Mouse (Mus musculus): ENCODE results near the gene Egfem1.

The Egfem1 gene

DNA sequence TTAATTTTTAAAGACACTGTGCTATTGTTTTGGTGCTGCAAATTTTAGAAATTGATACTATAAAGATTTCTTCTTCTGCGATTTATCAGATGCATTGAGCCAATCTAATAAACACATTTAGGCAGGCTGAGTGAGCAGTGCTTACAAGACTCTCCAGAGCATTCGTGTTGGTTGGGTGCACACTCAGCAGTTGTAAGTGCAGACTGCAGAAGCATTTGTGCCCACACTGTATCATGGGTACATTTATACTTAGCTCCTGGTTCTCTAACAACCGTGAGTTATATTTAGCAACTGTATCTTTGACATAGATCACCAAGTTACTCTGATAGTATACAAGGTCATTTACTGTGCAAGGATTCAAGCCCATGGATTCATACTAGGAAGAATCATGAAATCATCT, 264.0 kb downstream of the Egfem1 start:
- no peak for DNase-seq

DNA sequence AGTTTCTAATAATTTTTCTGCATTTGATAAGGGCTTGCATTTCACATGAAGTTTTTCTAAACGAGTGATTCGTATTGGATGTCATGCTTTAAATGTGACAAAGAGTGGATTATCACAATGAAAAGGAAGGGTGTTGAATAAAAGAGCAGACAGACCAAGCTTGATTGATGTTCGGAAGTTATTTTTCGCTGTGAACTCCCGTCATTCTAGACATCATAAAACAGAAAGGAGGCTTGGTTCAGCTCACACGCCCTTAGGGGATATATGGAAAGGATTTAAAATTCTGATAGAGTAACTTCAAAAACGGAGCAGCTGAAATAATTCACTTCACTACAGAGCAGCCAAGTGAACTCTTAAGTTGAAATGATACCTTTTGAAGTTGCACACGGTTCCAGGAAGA, 285.1 kb downstream of the Egfem1 start:
- DNase-seq, result no peak

DNA sequence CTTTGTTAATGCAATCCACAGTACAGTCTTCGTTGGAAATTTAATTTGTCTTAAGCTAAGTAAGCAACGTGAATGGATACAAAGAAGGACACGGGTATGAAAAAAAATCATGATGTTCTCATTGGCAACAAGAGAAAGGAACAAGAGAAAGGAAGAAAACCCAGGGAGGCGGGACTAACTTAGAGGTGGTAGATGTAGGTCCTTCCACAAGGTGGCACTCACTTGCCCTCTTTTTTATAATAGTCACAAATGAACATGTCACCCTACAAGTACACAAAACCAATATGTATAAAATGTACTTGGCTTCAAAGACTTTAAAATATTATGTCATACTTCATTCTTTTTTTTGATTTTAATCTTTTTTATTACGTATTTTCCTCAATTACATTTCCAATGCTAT, 288.7 kb downstream of the Egfem1 start:
- DNase-seq, result no peak

DNA sequence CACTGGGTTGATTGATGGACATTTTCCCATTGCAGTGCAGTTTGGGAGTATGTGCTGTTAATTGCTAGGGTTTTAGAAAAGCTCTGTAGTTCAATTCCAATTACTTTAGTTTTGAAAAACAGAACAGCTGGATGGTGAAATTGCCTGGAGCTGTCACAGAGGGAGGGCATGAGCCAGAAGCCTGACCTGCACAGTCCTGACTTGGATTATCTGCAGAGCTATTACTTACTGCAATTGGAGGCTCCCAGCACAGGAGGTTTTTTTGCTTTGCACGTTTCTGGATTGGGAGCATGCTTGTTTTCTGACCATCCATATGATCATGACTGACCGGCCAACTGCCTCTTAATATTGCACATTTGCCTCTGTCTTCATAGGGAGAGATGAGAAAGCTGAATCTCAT, 299.4 kb downstream of the Egfem1 start:
- no peak for DNase-seq

DNA sequence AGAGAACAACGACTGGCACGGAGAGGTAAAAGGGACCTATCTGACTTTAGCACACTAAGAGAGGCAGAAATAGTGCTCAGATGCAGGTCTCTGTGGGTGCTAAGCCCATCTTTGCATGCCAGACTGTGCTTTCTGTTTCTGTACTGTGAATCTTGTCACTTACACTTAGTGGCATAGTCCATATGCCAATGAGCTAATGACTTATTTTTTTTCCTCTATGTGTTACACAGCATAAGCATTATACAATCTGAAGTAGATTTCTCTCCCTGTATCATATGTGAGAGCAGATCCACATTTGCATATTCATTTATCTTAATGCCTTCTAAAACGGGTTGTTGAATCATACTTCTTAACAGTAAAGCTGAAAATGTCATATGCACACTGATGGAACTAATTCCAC, 317.2 kb downstream of the Egfem1 start:
- DNase-seq, result peak; percentile 16

DNA sequence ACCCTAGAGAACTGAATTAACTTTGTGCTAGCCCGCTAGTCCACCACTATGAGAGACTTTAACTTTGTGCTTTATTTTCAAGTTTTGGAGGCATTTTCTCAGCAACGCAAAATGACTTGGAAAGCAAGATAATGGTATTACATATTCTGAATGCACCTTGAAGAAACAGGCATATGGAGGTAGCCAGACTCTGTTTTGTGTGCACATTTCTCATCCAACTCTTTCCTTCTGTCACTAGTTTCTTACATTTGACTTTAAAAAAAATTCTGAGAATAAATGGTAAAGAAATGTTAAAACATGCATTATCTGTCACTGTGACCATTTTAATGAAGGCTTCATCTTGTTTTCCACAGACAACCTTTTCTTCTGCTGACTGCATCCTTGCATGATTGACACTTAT, 339.8 kb downstream of the Egfem1 start:
- DNase-seq, result no peak

DNA sequence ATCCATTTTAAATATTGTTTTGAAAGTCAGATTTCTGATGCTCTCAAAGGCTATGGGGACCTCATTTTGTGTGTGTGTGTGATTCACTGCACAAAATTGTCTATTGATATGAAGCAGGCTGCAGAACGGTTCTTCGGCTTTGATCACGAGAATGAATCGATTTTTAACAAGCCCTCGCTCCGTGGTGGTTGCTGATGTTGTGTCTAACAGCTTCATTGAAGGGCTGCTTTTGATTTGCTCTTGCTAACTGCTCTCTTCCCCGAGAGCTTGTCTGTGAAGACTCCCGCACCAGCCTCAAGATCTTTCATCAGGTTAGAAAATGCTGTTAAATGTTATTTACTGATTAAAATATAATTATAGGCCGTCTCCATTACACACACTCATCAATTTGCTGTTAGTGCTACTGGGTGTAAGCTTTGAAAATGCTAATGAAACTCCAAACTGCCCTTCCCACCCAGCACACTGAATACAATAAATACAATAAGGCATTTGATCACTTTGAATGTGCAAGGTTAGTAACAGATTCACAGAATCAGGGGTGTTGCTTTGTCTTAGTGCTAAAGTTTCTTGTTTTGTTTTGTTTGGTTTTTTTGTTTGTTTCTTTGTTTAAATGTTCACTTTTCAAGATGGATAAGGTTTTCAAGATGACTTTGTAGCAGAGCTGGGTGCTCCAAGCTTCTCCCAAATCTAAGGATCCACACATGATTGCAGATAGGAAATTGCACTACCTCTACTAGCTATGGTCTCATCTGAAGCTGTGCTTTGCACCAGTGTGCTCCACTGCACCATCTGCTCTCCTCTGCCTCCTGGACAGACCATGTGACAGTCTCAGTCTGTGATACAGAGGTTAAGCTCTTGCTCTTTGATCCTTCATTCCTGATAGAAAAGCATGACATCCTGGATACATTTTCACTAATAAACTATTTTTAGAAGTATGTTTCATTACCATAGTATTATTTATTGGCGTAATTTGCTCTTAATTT, 350.6 kb downstream of the Egfem1 start:
- DNase-seq, result no peak

DNA sequence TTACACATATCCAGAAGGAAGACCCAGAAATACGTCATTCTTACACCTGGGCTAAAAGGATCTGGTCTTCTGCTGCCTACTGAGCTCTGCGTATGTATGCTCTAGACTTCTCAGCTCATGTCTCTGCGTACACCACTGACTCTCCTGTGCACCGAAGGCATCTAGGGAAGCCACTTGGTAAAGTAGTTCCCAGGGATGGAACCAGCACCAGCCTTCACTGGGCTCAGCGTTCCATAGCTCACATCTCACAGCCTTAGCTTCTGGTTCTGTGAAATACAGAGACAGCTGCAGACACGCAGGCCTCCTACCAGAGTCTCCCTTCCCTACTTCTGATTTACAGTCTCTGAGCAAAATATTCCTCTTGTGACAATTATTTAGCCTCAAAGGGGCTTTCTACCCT, 361.2 kb downstream of the Egfem1 start:
- DNase-seq, result no peak

DNA sequence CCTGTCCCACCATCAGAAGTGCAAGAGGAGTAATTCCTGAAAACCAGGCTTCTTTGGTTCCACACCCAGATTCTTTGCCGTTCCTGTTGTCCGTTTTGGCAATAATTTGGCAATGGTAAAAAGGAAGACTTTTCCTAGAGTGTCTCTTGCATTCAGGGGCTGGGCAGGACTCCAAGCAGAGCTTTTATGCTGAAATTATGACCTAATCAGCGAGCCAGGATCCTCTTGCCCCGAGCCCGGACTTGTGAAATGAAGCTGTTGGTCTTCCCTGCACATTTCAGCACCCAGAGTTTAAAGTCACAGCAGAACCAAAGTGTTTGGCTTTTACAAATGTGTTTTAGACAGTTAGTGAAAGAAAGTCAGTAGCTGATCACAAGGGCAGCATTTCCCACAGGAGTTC, 362.8 kb downstream of the Egfem1 start:
- no peak for DNase-seq

DNA sequence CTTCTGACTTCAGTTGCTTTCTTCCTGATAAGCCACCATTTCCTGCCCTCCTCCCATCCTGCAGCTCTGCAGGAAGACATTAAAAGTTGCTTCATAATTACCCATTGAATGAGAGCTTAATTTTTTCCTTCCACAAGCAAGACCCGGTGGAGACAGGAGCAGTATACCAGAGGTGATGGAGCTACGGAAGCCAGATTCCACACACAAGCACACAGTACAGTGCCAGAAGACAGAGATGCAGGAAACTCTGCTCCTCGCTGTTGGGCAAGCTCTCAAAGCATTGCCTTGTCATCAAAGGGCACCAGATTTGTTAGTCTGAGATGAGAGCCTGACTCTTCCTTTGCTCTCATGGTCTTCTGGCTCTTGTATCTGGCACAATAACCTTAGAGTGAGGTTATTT, 364.3 kb downstream of the Egfem1 start:
- DNase-seq, result no peak

DNA sequence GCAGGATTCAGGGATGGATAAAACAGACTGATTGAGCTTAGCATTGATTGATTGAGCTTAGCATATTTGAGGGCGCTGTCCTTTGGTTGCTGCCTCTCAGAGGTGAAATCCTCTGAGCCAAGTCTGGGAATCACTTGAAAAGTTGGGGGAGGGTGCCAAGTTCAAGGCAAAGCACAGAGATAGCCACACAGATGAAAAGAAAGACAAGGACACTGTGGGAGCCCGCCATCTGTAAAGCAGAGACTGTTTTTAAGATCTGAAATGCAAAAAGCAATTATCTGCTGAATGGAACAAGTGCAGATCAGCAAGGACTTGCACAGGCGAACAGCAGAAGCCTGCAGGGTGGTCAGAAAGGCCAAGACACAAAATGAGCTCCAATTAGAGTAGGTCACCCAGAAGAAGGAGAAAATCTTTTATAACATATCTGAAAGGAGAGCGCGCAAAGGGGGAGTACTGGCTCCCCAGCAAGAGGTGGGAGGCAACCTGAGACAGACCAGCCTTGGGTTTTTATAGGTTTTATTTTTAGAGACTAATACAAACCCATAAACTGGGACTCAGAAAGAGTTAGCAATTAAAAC, 367.1 kb downstream of the Egfem1 start:
- no peak for DNase-seq

DNA sequence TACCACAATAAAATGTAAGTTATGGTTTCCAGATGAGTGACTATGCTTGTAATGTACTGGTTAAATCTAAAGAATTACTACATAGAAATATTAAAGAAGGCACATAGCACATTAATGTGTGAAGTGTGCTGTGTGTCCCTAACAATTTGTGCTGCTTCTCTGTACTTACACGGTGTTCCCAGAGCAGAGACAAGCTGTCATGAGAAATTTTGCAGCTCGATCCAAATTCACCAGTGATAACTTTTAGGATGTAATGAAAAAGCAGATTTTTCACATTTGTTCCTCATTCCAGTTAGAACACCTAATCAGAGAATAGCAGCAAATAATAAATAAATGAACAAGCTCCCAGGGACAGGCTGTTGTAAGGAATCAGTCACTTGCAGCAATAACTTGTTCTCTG, 416.4 kb downstream of the Egfem1 start:
- no peak for DNase-seq

DNA sequence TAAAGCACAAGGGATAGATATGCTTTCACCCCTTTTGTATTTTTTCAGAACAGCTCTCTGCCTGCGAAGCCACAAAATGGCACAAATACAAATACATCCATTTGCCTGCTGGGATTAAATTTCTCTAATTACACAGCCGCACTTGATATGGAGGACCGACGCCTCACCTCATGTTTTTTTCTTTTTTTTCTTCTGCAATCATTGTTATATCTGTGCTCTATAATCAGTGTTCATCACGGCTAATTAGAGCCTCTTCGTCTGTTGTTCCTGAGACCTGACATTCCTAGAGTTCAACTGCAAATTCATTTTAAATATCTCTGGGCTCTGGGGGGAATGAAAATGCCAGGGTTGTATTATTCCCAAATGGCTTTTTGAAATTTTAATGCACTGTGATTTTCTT, 417.4 kb downstream of the Egfem1 start:
- DNase-seq, result no peak

DNA sequence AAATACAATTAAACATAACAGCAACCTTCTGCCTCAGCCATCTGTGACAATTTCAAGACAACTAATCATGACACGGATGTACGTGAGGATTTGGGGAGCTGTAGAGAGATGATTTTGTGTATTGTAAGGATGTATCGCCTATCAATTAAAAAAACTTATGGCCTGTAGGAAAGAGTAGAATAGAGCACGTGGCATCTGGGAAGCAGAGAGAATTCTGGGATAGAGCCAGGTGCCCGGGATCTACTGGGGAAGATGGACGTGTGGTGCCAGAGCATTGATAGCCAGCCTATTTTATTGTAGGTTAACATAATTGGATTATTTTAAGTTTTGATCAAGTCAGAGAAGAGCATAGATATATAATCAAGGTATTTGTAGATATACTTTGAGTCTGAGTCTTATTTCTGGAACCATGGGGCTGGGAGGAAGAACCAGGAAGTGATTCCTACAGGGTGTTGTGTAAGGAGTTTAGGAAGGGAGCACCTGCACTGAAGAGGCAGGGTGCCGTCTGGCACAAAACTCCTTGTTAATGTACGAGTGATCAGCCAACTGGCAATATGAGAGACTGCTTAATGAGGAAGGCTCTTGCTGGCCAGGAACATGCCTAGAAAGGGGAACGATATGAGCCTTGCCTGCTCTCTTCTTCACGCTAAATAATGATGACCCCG, 443.6 kb downstream of the Egfem1 start:
- no peak for DNase-seq

DNA sequence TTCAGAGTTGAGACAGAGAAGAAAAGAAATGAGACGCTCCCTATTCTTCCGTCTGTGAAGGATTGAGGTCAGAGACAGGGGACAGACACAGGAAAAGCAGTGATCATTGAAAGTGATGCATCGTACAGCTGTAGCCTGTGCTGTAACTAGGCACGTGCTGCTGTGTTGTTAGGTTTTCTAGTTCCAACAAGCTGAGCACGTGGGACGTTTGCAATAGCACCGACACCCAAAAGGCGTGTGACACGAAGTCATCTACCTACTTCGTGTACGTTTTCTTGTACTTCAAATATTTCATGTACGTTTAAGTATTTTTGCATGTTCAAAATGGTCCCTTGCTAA, 444.1 kb downstream of the Egfem1 start:
- DNase-seq, result no peak

DNA sequence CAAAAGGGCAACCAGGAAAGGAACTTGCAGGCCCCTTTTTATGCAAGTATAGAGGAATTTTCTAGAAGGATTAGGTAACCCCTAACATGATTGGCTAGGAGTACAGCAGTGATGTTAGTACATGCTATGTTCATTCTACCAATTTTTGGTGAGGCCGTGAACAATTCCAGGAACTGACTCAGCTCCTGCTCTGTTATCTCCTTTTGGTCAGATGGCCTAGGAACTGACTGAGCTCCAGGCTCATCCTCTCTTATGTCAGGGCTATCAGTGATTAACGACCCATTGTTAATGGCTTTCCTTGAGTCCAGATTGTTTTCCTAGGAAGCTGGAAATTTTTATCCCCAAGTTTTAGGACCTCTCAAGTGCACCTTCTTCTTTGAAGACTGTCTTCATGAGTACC, 457.4 kb downstream of the Egfem1 start:
- DNase-seq, result no peak

DNA sequence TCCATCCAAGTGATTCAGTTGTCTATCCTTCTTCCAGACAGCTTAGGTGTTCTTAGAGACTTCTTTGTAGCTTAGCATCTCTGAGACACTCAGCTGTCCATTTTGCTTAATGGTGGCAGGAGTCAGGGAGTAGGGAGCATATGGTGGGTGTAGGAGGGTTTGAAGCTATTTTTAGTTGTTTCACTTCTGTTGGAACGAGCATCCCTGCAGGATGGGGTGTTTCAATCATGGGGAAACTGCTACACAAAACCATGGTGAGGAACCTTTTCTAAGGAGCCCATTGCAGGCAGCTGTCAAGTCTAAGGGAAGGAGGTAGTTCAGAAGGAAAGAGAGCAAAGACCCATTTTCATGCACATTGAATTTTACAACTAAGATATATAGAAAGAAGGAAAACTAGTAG, 458.1 kb downstream of the Egfem1 start:
- DNase-seq, result peak; percentile 6

DNA sequence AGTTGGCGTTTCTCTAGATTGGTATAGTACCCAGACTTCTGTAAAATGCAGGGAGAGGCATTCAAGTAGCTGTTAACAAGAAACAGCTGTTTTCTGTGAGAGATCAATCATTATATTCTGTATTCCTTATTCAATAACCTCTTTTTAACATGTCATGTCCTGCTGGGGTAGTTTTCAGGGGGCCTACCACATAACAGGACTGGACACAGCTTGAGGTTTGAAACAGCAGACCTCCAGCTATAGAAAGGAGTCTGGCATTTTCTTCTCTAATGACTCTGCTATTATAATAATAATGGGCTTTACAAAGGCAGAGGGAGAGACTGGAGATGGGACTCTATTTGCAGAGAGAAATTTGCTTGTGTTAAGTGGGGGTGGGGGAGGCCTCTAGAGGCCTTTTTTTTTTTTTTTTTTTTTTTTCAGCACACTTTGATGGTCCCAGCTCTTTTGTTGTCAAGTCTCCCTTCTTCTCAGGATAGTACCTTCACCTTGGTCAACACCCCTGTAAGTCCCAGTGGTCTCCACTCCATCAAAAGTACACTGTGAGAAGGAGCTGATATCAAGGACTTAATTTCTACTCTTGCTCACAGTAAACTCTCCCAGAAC, 459.8 kb downstream of the Egfem1 start:
- DNase-seq, result no peak

DNA sequence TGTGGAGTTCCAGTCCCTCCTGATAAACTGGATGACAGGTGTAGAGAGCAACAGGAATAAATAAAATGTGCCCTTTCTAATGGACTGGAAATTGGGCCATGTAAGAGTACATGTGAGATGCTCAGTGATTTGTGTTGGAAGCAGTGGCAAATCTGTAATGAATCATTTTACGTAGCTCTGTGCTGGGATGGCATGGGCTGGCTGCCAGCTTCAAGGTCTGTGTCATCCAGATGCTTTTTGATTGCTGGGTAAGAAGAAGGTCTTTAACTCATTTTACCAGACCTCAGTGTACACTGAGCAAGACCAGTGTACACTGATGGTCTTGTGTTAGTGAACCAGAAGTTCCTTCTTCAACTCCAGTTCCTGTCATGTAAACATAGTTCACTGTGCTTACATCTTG, 462.2 kb downstream of the Egfem1 start:
- DNase-seq, result no peak

DNA sequence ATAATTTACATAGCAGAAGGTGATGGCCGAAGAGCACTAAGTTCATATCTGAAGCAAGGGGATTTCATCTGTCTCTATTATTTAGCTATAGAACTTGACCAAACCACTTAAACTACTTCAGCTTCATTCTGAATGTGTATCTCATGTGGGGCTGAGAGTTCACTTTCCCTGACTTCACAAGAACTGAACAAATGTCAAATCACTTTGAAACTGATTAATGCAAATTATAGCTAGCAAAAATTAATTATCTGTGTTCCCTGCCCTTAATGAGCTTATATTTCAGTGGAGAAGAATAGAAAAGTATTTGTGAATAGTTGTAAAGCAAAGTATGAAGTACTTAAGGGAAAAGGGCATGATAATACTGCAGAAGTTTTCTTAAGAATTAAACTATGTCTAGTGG, 481.3 kb downstream of the Egfem1 start:
- DNase-seq, result no peak

DNA sequence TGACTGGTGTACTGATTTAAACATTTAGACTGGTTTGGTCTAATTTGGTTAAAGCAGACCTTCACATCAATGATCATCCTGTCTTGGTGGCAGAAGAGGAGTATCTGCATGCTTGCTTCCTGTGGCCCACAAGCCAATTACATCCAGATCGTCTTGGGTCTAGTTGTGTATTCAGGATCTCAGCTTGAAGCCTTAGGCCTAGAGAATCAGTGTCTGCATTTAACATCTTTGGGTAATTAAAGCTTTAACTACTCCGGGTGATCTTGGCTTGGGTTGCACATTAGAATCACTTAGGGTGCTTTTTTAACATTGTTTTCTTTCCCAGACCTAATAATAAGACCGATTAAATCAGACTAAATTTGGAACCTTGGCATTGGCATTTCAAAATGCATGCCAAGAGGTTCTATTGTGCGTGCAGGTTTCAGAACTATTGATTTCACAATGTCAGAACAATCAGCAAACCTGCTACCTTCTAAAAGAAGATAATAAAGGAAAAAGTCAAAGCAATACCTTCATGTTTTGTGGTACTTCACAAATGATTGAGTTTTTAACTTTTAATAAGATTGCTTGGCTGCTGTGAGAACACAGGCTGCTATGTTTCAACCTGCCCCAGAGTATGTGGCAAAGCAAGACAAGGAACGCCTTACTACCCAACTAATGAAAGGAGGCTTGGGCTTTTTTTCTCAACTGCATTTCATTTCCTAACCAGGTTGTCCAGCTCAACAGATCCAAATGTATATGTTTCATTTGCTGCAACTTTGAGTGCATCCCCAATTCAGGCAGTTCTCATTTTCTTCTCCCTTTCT, 496.4 kb downstream of the Egfem1 start:
- DNase-seq, result no peak

DNA sequence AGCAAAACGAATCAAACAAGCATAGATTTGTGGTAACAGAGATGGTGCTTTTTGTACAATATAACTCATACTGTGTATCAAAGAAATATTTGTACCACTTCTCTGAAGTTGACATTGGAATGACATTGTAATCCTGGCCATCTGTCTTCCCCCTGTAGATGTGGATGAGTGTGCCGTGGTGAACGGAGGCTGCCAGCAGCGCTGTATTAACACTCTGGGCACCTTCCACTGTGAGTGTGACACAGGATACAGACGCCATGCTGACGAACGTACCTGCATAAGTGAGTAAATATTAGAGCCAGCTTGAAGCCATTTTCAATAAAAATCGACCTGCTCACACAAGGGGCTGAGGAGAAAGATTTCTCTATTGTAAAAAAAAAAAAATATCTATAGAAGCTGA, 500.9 kb downstream of the Egfem1 start:
- DNase-seq, result no peak

DNA sequence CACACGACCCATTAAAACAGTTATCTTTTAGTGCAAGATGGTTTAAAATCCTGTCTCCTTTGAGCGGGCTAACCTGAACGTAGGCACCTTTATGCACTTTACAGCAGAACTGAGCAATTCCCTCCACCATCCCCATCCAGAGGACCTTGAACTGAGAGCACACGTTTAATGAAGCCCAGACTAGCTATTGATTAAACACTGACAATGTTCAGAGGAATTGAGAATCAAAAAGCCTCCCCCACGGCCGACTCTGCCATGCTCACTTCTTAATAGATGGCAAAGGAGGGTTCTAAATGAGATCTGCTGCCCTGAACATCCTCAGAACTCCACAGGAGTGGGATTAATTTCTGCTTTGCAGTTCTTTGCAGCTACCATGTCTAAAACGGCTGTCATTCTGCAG, 520.3 kb downstream of the Egfem1 start:
- DNase-seq, result no peak

Measured in right cerebral cortex, postnatal 25 days (tissue).